Mouse (Mus musculus) small intestine, adult 2 months (tissue): ENCODE results near the gene Morn4. TPM values are rescaled to one million over a fixed set of nuclear protein-coding genes. Genes with fewer than 3 reads are reported as not detected.

ENCODE experiments used
- H3K27ac ChIP-seq: fragments of 200-500 bp; 2 replicates; pipeline ENCODE4 v1.5.1; 2012; ENCODE audit warnings: low read depth, low read length, control low read depth, inconsistent platforms; ENCODE audit not compliant: insufficient read depth
- H3K27me3 ChIP-seq: fragments of 200-500 bp; 2 replicates; pipeline ENCODE4 v1.6.1; 2012; ENCODE audit warnings: mild to moderate bottlenecking, moderate library complexity, low read length, inconsistent platforms; ENCODE audit not compliant: control insufficient read depth, insufficient read depth
- H3K36me3 ChIP-seq: fragments of 200-500 bp; 2 replicates; pipeline ENCODE4 v1.6.1; 2012; ENCODE audit warnings: mild to moderate bottlenecking, low read length, control low read depth, inconsistent platforms; ENCODE audit not compliant: control insufficient read depth, insufficient read depth
- H3K4me1 ChIP-seq: fragments of 200-500 bp; 2 replicates; pipeline ENCODE4 v1.6.1; 2012; ENCODE audit warnings: low read length, inconsistent platforms, mixed read lengths; ENCODE audit not compliant: control insufficient read depth, insufficient read depth, insufficient read length
- H3K4me3 ChIP-seq: fragments of 200-500 bp; 2 replicates; pipeline ENCODE4 v1.5.1; 2012; ENCODE audit warnings: low read depth, mild to moderate bottlenecking, control low read depth, inconsistent platforms, low read length, moderate library complexity
- CTCF ChIP-seq: fragments of 200-500 bp; IDR thresholded peaks from 2 replicates; pipeline ENCODE4 v1.5.1; 2012; ENCODE audit warnings: low read depth, mild to moderate bottlenecking, control low read depth, inconsistent platforms, low read length, moderate library complexity, mixed read lengths; ENCODE audit not compliant: insufficient replicate concordance, insufficient read length; ENCODE audit errors: extremely low read depth
- POLR2A ChIP-seq: fragments of 200-500 bp; IDR thresholded peaks from 2 replicates; pipeline ENCODE4 v1.6.1; 2012; ENCODE audit warnings: low read depth, mild to moderate bottlenecking, control low read depth, inconsistent platforms, low read length, moderate library complexity
- WGBS: fragments of 180-500 bp; shearing (Covaris S2); methylation state at CpG from one replicate; pipeline ENCODE4 v1.1.7; 2018; 5-methylcytosine and 5-hydroxymethylcytosine counted together
- polyA plus RNA-seq: library from polyadenylated mRNA; depleted of rRNA; stranded (reverse); fragments of >200 nt; gene quantifications from 2 replicates; pipeline ENCODE4 v1.2.3, GENCODE M21; 2012; rRNA removed

Morn4 gene
- polyA plus RNA-seq, result 0.46 and 1.4 TPM in 2 replicates

DNA sequence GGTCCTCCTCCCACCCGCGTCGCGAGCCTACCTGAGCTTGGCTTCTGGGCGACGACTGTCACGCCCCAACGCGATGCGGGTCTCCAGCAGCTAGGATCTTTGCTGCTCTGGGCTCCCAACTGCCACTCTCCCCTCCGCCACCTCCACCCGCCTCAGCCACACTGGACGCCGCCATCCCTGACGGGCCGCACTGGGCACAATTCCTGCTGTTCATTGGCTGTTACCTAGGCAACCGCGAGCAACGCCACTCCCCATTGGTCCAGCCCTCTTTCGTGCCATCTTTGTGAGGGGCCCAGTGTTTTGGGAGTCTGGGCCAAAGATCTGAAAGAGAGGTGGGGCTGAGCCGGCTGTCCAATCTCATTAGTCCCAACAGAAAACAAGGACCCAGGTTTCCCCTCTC is at the start of gene Morn4:
Gene Morn4, minus strand, starts transcription at position 192 of the 400 bp plus-strand sequence.
- no peaks in the 10 kb centered on the region for H3K36me3 ChIP-seq
- peak within 1 kb of the TSS; percentile 59 for H3K4me3 ChIP-seq
- H3K27ac ChIP-seq, result no peak within 1 kb of the TSS
- peaks cover 11% of the 10 kb centered on the region for H3K4me1 ChIP-seq
- TF ChIP-seq CTCF, result no peak
- H3K27me3 ChIP-seq, result 0 out of 2 replicates have a peak, but pooled peaks cover 4% of the 10 kb centered on the region
- WGBS, result 4% methylated on average over 21 of the region's 21 CpGs

DNA sequence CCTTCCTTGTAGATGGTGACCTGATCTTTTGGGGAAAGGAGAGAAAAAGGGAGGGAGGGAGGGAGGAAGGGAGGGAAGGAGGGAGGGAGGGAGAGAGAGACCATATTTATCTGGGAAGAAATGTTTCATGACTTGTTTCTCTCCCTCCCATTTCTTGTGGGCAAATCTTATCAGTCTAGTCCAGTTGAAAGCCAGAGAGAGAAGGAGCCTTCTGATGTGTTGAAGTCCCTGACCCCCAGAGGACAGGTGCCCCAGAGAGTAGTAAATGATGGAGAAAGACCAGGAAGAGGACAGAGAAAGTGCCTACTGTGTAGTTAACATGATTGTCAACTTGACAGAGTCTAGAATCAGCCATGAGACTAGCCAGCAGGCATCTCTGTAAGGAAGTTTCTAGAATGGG is 48.9 kb upstream of the Morn4 start:
- Histone ChIP-seq H3K4me1 (no peaks in the 10 kb centered on the region), H3K36me3 (no peaks in the 10 kb centered on the region), H3K27me3 (no peaks in the 10 kb centered on the region), H3K27ac (no peak overlapping the region), H3K4me3 (no peak overlapping the region)
- no peak for TF ChIP-seq CTCF
- no peak for TF ChIP-seq POLR2A

- 71% methylated on average over 5 of the region's 5 CpGs for WGBS
- H3K27me3 ChIP-seq, result no peaks in the 10 kb centered on the region
- H3K27ac ChIP-seq, result no peak overlapping the region
- no peaks in the 10 kb centered on the region for H3K36me3 ChIP-seq
- H3K4me3 ChIP-seq, result no peak overlapping the region
- H3K4me1 ChIP-seq, result no peaks in the 10 kb centered on the region
- TF ChIP-seq CTCF (no peak), POLR2A (no peak)
Measured at GRCm38 (mm10) chr19:42131101-42131500, 44.9 kb upstream of the Morn4 start.

DNA sequence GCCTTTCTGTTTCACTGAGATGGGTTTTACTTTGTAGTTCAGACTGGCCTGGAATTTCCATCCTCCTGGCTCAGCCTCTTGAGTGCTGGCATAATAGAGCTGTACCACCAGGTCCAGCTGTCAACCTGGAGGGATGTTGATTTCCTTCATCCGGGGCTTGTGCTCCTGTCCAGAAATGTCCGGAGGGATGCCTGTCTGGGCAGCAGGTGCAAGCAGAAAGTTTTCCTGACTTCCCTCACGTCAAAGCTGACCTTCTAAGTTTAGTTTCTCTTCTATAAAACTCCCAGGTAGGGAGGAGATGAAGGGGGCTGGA is 44.1 kb upstream of the Morn4 start:
- no peak for TF ChIP-seq POLR2A
- TF ChIP-seq CTCF, result no peak
- no peaks in the 10 kb centered on the region for H3K27me3 ChIP-seq
- no peaks in the 10 kb centered on the region for H3K4me1 ChIP-seq
- WGBS, result 68% methylated on average over 3 of the region's 3 CpGs
- no peaks in the 10 kb centered on the region for H3K36me3 ChIP-seq
- no peak overlapping the region for H3K4me3 ChIP-seq
- H3K27ac ChIP-seq, result peak overlapping the region; percentile 44; the same call in 1 of the 2 replicates

- 54% methylated on average over 14 of the region's 14 CpGs for WGBS
- Histone ChIP-seq H3K27me3 (no peaks in the 10 kb centered on the region), H3K36me3 (no peaks in the 10 kb centered on the region; the same call in 1 of the 2 replicates), H3K4me1 (no peaks in the 10 kb centered on the region; the same call in 1 of the 2 replicates), H3K4me3 (peak overlapping the region; percentile 68; the same call in 1 of the 2 replicates), H3K27ac (peak overlapping the region; percentile 69)
- TF ChIP-seq CTCF (no peak), POLR2A (no peak)
Measured at GRCm38 (mm10) chr19:42129509-42130293, 43.5 kb upstream of the Morn4 start.

GRCm38 (mm10) chr19:42128787-42129508 is 42.8 kb upstream of the Morn4 start, which contains the start of gene Avpi1:
Gene Avpi1, minus strand, starts transcription at chr19:42129059.
- no peaks in the 10 kb centered on the region; the same call in 1 of the 2 replicates for H3K4me1 ChIP-seq
- TF ChIP-seq CTCF, result no peak
- TF ChIP-seq POLR2A, result peak; percentile 79; the same call in 1 of the 2 replicates
- H3K27ac ChIP-seq, result peak within 1 kb of the TSS; percentile 69
- H3K27me3 ChIP-seq, result no peaks in the 10 kb centered on the region
- peak within 1 kb of the TSS; percentile 68 for H3K4me3 ChIP-seq
- WGBS, result under 1% methylated on average over 54 of the region's 54 CpGs
- peaks cover 3% of the 10 kb centered on the region; the same call in 1 of the 2 replicates for H3K36me3 ChIP-seq
